Mouse (Mus musculus): ENCODE data around the gene Gpr61.

GRCm38 (mm10) chr3:108180514-108180913 is 25.8 kb upstream of the Gpr61 start:
- no peak for TF ChIP-seq GATA1 (IDR thresholded peaks at IDR 0.05; ENCODE audit: borderline replicate concordance, low read length)
- no peak for TF ChIP-seq FLI1 (IDR thresholded peaks at IDR 0.05; ENCODE audit: low read length)
